Mouse (Mus musculus) lung, postnatal 0 days (tissue): ENCODE data around the gene Zbtb16.

ENCODE experiments used
- CTCF ChIP-seq: IDR thresholded peaks from 2 replicates; pipeline ENCODE4 v1.5.1; 2016; ENCODE audit warnings: antibody characterized with exemption, mild to moderate bottlenecking
- EP300 ChIP-seq: IDR thresholded peaks from 2 replicates; pipeline ENCODE4 v1.6.1; 2016; ENCODE audit warnings: antibody characterized with exemption, mild to moderate bottlenecking, control low read depth

- TF ChIP-seq CTCF (no peak), EP300 (peak; percentile 94)
These were observed 53.5 kb downstream of the Zbtb16 start for GRCm38 (mm10) chr9:48782284-48783060.
